In the genomic region with DNA sequence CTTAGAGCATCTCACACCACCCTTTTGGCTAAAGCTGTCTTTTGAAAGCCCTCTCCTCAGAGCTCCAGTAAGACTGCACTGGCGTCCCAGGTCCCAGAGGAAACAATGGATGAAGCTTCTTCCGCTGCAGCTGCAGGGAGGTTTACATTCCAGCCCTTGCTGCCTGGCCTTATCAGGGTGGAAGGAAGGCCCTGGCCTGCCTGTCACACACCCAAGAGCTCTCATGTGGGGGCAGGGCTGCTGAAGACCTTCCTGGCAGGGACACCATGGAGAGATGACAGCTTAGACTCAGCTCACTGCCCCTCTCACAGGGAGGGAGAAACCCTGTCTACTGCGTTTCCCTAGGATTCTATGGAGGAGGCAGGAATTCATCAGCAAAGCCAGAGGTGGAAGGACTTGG, we compare ENCODE assay signal across 8 mouse cellular contexts.
DNase-seq lines count a peak whose midpoint lies in the region; ATAC-seq lines count a peak whose summit lies in the region.

No protein-coding gene starts in this region.

- intact Hi-C loops in heart, postnatal 10 days (cut with DNase I): loop anchor here (2.0 to 5.0 kb wide), 2 partner anchors 530 to 615 kb away; no protein-coding TSS in a partner anchor

- no peaks in the 10 kb centered on the region for H3K9me3 ChIP-seq in liver, embryonic 12.5 days (replicated peaks)

- WGBS in liver, embryonic 12.5 days (ENCODE audit: insufficient replicate concordance): 9% methylated on average over 3 of the region's 3 CpGs

- H3K27me3 ChIP-seq in liver, embryonic 12.5 days (replicated peaks): no peaks in the 10 kb centered on the region

- peak; percentile 19 for DNase-seq in thymus, postnatal 4 days
- no peak for DNase-seq in thymus, postnatal 25 days
- DNase-seq in heart, postnatal 10 days: peak; percentile 78 to 80
- no peak for DNase-seq in urinary bladder, adult 2 months (ENCODE audit: low spot score)
- DNase-seq in left cerebral cortex, adult 8-10 months (ENCODE audit: low spot score in 2 of 2): no peak
- DNase-seq in adipocyte (ENCODE audit: low spot score): no peak
- no peak for DNase-seq in gastrocnemius, postnatal 10 days

- H3K36me3 ChIP-seq in liver, embryonic 12.5 days: no peaks in the 10 kb centered on the region

- H3K4me1 ChIP-seq in liver, embryonic 12.5 days: peaks cover 23% of the 10 kb centered on the region

- no peak overlapping the region for H3K4me3 ChIP-seq in liver, embryonic 12.5 days

- H3K4me2 ChIP-seq in liver, embryonic 12.5 days: 0 out of 2 replicates have a peak overlapping the region, but pooled peaks have one; percentile 12

- ATAC-seq in liver, embryonic 12.5 days: peak; percentile 72

- H3K9ac ChIP-seq in liver, embryonic 12.5 days: no peak overlapping the region

- peak overlapping the region; percentile 67 for H3K27ac ChIP-seq in liver, embryonic 12.5 days

Comparison
In these comparisons a context has a peak if more than half of its experiments do, and no peak if none do; other contexts are left out.
1. DNase-seq: peak in thymus, postnatal 4 days (single experiment) and heart, postnatal 10 days (2 of 2); none in thymus, postnatal 25 days (single experiment), urinary bladder, adult 2 months (single experiment), left cerebral cortex, adult 8-10 months (0 of 2), adipocyte (single experiment) and gastrocnemius, postnatal 10 days (single experiment).